Mouse (Mus musculus) limb, embryonic 13.5 days (tissue): ENCODE measurements around the gene Socs2. TPM values are rescaled to one million over a fixed set of nuclear protein-coding genes. Genes with fewer than 3 reads are reported as not detected.
"Not testable (repeated sequence)": the region's sequence is repeated elsewhere in the genome, so short reads cannot be mapped to it uniquely, and the experiment has no call there.

Experiments
- ATAC-seq: fragments of 200-750 bp; cut with Nextera tagmentation; 2 replicates; pipeline ENCODE4 v1.8.0; 2017; ENCODE audit warnings: low read depth, moderate number of reproducible peaks, moderate TSS enrichment; ENCODE audit not compliant: low FRiP score
- H3K27ac ChIP-seq: fragments of 300-500 bp; sonication (generic); 2 replicates; pipeline ENCODE4 v1.5.1; 2015; ENCODE audit warnings: inconsistent platforms, mild to moderate bottlenecking, moderate library complexity
- H3K27me3 ChIP-seq: fragments of 300-500 bp; sonication (generic); 2 replicates; pipeline ENCODE4 v1.6.1; 2015; ENCODE audit warnings: mild to moderate bottlenecking, inconsistent platforms
- H3K36me3 ChIP-seq: fragments of 300-500 bp; sonication (generic); 2 replicates; pipeline ENCODE4 v1.6.1; 2015; ENCODE audit warnings: inconsistent platforms, mild to moderate bottlenecking, moderate library complexity
- H3K4me1 ChIP-seq: fragments of 300-500 bp; sonication (generic); 2 replicates; pipeline ENCODE4 v1.6.1; 2015; ENCODE audit warnings: inconsistent platforms
- H3K4me2 ChIP-seq: fragments of 300-500 bp; sonication (generic); replicated peaks from 2 replicates; pipeline ENCODE4 v1.6.1; 2015; ENCODE audit warnings: inconsistent platforms, mild to moderate bottlenecking, moderate library complexity
- H3K4me3 ChIP-seq: fragments of 300-500 bp; sonication (generic); 2 replicates; pipeline ENCODE4 v1.5.1; 2015; ENCODE audit warnings: moderate library complexity, mild to moderate bottlenecking, inconsistent platforms
- H3K9ac ChIP-seq: fragments of 300-500 bp; sonication (generic); 2 replicates; pipeline ENCODE4 v1.6.1; 2015; ENCODE audit warnings: mild to moderate bottlenecking, inconsistent platforms
- H3K9me3 ChIP-seq: fragments of 300-500 bp; sonication (generic); 2 replicates; pipeline ENCODE4 v1.6.1; 2016; ENCODE audit warnings: inconsistent platforms
- WGBS: fragments of 180-500 bp; shearing (Covaris S2); methylation state at CpG from one replicate; pipeline ENCODE4 v1.1.7; 2015; 5-methylcytosine and 5-hydroxymethylcytosine counted together
- polyA plus RNA-seq: library from polyadenylated mRNA; unstranded; fragments of >200 nt; fragmentation: Nextera tagmentation; extraction: Ambion mirVana; gene quantifications from 2 replicates; pipeline ENCODE4 v1.2.1, GENCODE M21; 2015

Gene Socs2
- polyA plus RNA-seq, 1 experiment from 2014 or later, result 88.6 TPM

- Histone ChIP-seq H3K27me3 (peaks cover 48% of the 10 kb centered on the region), H3K27ac (no peak overlapping the region), H3K4me2 (no peak overlapping the region), H3K36me3 (peaks cover 7% of the 10 kb centered on the region), H3K4me1 (peaks cover 13% of the 10 kb centered on the region), H3K9me3 (no peaks in the 10 kb centered on the region), H3K4me3 (no peak overlapping the region), H3K9ac (no peak overlapping the region)
- no peak for ATAC-seq
- 25% methylated on average over 12 of the region's 12 CpGs for WGBS
These were observed 9.3 kb downstream of the Socs2 start for GRCm38 (mm10) chr10:95407541-95408160.

- Histone ChIP-seq H3K36me3 (no peaks in the 10 kb centered on the region; the same call in 1 of the 2 replicates), H3K9ac (no peak overlapping the region), H3K27me3 (peaks cover 40% of the 10 kb centered on the region), H3K4me1 (peaks cover 10% of the 10 kb centered on the region), H3K9me3 (no peaks in the 10 kb centered on the region), H3K27ac (no peak overlapping the region), H3K4me2 (no peak overlapping the region), H3K4me3 (no peak overlapping the region)
- WGBS, result 86% methylated on average over 2 of the region's 2 CpGs
- ATAC-seq, result no peak
These were observed 12.2 kb downstream of the Socs2 start for GRCm38 (mm10) chr10:95404774-95405173.

DNA sequence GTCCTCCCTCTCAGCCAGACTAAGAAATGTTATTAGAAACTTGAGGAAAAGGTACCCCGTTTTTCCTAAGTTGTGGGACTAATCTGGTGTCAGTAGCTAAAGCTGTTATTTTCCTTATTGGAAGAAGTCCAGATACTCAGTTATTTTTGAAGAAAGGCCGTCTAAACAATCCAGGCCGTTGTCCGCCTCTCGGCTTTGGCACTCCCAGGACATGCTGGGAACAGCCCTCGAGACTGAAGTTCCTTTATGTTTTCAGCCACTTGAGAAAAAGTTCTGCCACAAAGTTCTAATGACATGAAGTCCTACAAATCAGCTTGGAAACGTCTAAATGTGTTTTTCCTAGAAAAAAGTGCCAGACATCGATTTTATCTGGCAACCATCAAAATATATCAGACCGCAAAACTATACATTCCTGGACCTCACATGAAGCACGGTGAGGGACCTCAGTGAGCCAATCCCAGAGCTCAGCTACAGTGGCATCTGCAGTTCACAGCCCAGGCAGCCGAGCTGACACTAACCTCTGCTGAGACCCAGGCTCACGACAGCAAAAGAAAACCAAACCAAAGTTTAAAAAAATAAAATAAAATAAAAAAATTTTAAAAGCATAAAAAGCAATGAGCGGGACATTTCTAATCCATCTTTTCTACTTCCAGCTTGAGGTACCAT lies 17.2 kb downstream of the Socs2 start:
- H3K36me3 ChIP-seq, result no peaks in the 10 kb centered on the region; the same call in 1 of the 2 replicates
- no peak overlapping the region for H3K4me3 ChIP-seq
- H3K27me3 ChIP-seq, result peaks cover 27% of the 10 kb centered on the region
- H3K4me1 ChIP-seq, result peaks cover 41% of the 10 kb centered on the region
- H3K27ac ChIP-seq, result no peak overlapping the region
- WGBS, result 32% methylated on average over 13 of the region's 13 CpGs
- H3K9ac ChIP-seq, result no peak overlapping the region
- no peaks in the 10 kb centered on the region for H3K9me3 ChIP-seq
- 0 out of 2 replicates have a peak overlapping the region, but pooled peaks have one; percentile 75 for H3K4me2 ChIP-seq
- ATAC-seq, result no peak

- ATAC-seq, result no peak
- WGBS, result 2% methylated on average over 16 of the region's 18 CpGs
- H3K27ac ChIP-seq, result no peak overlapping the region
- no peaks in the 10 kb centered on the region for H3K9me3 ChIP-seq
- peak overlapping the region; percentile 37 for H3K4me3 ChIP-seq
- H3K27me3 ChIP-seq, result peaks cover 27% of the 10 kb centered on the region
- peak overlapping the region; percentile 75 for H3K4me2 ChIP-seq
- H3K36me3 ChIP-seq, result no peaks in the 10 kb centered on the region; the same call in 1 of the 2 replicates
- H3K4me1 ChIP-seq, result peaks cover 49% of the 10 kb centered on the region
- H3K9ac ChIP-seq, result peak overlapping the region; percentile 53
These were observed 18.5 kb downstream of the Socs2 start for GRCm38 (mm10) chr10:95398489-95398888.

DNA sequence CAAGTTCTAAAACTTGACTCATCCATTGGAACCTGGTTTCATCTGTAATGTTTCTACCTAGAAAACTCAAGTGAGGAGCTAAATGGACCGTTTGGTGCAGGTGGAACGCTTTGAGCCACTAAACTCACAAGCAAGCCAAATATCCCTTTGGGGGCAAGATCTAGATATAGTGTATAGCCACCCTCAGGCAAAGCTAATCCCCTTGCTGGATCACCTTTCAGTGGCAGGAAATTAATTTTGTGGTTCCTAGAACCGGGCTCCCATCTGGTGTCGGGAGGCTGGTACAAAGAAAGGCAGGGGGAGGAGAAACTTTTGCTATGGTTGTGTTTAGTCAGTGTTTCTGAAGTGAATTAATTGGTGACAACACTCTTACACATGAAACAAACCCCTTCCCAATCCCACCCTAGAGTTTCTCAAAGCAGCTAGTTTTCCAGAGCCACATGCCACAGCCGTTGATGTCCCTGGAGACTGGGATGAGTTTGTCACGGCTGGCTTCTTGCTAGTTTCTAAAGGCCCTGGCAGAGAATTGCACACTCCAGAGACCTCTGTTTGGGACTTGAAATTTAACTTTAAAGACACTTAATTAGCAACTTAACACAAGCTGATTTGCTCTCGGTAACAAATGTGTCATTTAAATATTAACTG lies 19.7 kb downstream of the Socs2 start:
- Histone ChIP-seq H3K4me1 (peaks cover 49% of the 10 kb centered on the region), H3K27me3 (peaks cover 27% of the 10 kb centered on the region), H3K36me3 (no peaks in the 10 kb centered on the region; the same call in 1 of the 2 replicates), H3K4me2 (no peak overlapping the region), H3K4me3 (no peak overlapping the region), H3K9ac (no peak overlapping the region), H3K9me3 (no peaks in the 10 kb centered on the region), H3K27ac (no peak overlapping the region)
- WGBS, result 28% methylated on average over 7 of the region's 7 CpGs
- no peak for ATAC-seq

DNA sequence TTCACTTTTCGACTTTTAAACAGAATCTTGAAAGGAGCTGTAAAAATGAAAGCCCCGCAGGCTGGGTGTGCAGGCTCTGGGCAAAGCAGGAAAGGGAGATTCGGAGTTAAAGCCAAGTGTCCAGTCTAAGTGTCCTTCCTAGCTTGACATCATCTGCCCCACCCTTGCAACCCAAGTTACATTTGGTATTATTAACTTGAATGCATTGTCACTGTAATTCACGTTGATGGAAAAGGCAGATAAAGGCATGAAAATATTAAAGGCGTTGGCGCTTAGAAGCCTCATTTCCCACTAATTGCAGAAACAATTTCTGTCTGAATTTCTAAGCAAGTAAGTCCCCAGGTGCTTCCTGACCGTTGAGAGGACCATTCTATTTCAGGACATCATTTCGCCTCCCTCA lies 20.6 kb downstream of the Socs2 start:
- Histone ChIP-seq H3K4me3 (no peak overlapping the region), H3K27me3 (peaks cover 27% of the 10 kb centered on the region), H3K27ac (no peak overlapping the region), H3K4me1 (peaks cover 49% of the 10 kb centered on the region), H3K9me3 (no peaks in the 10 kb centered on the region), H3K4me2 (no peak overlapping the region), H3K9ac (no peak overlapping the region), H3K36me3 (no peaks in the 10 kb centered on the region)
- WGBS, result 70% methylated on average over 8 of the region's 8 CpGs
- no peak for ATAC-seq

- 25% methylated on average over 25 of the region's 25 CpGs for WGBS
- peak overlapping the region; percentile 18 for H3K4me3 ChIP-seq
- peak overlapping the region; percentile 7; the same call in 1 of the 2 replicates for H3K27ac ChIP-seq
These were observed 21.9 kb downstream of the Socs2 start for GRCm38 (mm10) chr10:95394819-95395812.

GRCm38 (mm10) chr10:95392073-95392472 lies 24.9 kb downstream of the Socs2 start:
- ATAC-seq, result no peak
- no peaks in the 10 kb centered on the region for H3K36me3 ChIP-seq
- H3K4me1 ChIP-seq, result peaks cover 33% of the 10 kb centered on the region
- no peak overlapping the region for H3K4me2 ChIP-seq
- H3K9me3 ChIP-seq, result no peaks in the 10 kb centered on the region
- peaks cover 9% of the 10 kb centered on the region; the same call in 1 of the 2 replicates for H3K27me3 ChIP-seq
- H3K9ac ChIP-seq, result no peak overlapping the region
- H3K4me3 ChIP-seq, result no peak overlapping the region
- 47% methylated on average over 8 of the region's 8 CpGs for WGBS
- H3K27ac ChIP-seq, result no peak overlapping the region

More at GRCm38 (mm10) chr10:95394819-95395812, 21.9 kb downstream of the Socs2 start:
- Histone ChIP-seq H3K27me3 (peaks cover 21% of the 10 kb centered on the region; the same call in 1 of the 2 replicates), H3K36me3 (no peaks in the 10 kb centered on the region), H3K4me1 (peaks cover 49% of the 10 kb centered on the region), H3K9ac (peak overlapping the region; percentile 35; the same call in 1 of the 2 replicates), H3K4me2 (peak overlapping the region; percentile 58), H3K9me3 (no peaks in the 10 kb centered on the region)
- ATAC-seq, result no peak

- peaks cover 5% of the 10 kb centered on the region; the same call in 1 of the 2 replicates for H3K27me3 ChIP-seq
- H3K36me3 ChIP-seq, result no peaks in the 10 kb centered on the region
- H3K4me2 ChIP-seq, result no peak overlapping the region
- 88% methylated on average over 9 of the region's 9 CpGs for WGBS
- H3K9me3 ChIP-seq, result no peaks in the 10 kb centered on the region
- H3K9ac ChIP-seq, result no peak overlapping the region
- peaks cover 28% of the 10 kb centered on the region for H3K4me1 ChIP-seq
- no peak for ATAC-seq
- H3K27ac ChIP-seq, result no peak overlapping the region
- H3K4me3 ChIP-seq, result no peak overlapping the region
These were observed 26.1 kb downstream of the Socs2 start for GRCm38 (mm10) chr10:95390871-95391270.

- not testable (repeated sequence) for ATAC-seq
- WGBS, result 91% methylated on average over 5 of the region's 5 CpGs
These were observed 27.2 kb downstream of the Socs2 start for GRCm38 (mm10) chr10:95389805-95390204.

DNA sequence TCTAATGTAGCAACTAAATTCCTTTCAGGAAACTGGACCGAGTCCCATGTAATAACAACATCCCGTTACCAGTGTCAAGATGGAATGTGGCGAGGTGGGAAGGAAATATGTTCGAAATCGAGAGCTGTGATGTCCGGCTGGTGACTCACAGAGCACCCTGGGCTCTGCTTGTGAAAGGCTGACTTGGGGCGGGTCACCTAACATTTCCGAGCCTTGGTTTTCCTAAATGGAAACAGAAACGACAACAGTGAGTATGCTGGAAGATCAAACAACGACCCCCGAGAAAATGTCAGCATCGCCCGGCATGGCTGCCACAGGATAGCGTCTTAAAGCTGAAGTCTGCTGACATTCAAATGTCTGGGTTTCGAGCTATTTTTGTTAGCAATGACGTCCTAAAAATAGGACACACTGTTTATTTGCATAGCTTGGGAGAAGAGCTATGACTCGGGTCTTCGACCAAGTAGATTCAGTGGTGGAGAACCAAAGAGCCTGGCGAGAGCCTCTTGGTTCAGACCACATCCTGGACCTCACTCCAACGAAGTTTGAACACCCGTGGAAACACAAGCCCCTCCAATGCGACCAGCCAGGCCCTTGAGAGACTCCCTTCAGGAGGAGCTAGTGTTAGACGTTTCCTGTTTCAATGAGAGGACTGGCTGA lies 28.0 kb downstream of the Socs2 start:
- WGBS, result 62% methylated on average over 23 of the region's 23 CpGs
- ATAC-seq, result no peak
- H3K4me1 ChIP-seq, result peaks cover 11% of the 10 kb centered on the region; the same call in 1 of the 2 replicates
- 0 out of 2 replicates have a peak, but pooled peaks cover 2% of the 10 kb centered on the region for H3K27me3 ChIP-seq
- H3K36me3 ChIP-seq, result no peaks in the 10 kb centered on the region
- H3K27ac ChIP-seq, result peak overlapping the region; percentile 3; the same call in 1 of the 2 replicates
- peak overlapping the region; percentile 21; the same call in 1 of the 2 replicates for H3K4me2 ChIP-seq
- no peak overlapping the region for H3K9ac ChIP-seq
- H3K4me3 ChIP-seq, result no peak overlapping the region
- no peaks in the 10 kb centered on the region for H3K9me3 ChIP-seq

More at GRCm38 (mm10) chr10:95389805-95390204, 27.2 kb downstream of the Socs2 start:
- H3K4me3 ChIP-seq, H3K9ac ChIP-seq, H3K36me3 ChIP-seq, H3K9me3 ChIP-seq, H3K27me3 ChIP-seq, H3K4me2 ChIP-seq, H3K27ac ChIP-seq: not testable (repeated sequence)
- H3K4me1 ChIP-seq, result peaks cover 19% of the 10 kb centered on the region
